Mouse (Mus musculus): ENCODE data around the gene Spata1.

Gene Spata1

DNA sequence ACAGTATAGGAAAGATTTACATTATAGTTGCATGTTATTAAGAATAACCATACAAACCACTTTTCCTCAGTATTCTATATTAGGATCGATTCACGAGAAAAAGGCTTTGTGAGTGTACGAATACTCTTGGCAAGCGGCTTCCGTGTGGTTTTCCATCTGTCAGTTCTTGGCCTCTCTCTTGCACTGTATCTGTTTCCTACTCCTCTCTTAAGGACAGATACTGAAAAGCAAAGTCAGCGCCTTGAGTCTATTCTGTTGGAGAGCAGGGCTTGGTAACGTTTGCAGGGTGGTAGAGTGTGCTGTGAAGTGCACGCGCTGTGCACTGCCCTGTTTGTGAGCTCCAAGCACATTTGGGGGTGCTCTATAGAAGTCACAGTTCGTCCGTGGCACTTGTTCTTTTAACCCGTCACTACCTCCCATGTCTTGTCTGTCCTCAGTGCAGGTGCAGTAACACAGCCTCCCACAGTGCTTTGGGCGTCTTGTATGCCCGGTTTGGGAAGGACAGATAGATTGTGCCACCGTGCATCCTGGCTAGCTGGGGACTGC lies 79.5 kb downstream of the Spata1 start:
- DNase-seq (ENCODE audit: low spot score in 2 of 2) = no peak

DNA sequence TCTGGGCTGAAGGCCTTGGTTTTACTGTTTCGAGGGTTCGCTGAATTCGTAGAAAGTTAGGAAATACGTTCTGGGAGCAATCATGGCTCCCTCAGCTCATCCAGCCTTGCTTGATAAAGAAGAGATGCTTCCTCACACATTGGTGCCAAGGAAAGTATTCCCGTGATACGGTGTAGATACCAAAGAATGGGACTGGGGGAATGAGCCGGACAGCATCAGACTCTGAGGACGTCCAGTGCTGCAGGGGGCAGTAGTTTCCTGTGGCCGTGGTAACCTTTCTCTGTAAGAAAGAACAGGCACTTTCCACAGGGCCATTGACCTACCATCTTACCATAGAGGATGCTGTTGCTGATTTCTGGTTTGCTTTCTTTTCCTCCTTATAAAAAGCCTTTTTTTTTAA lies 80.0 kb downstream of the Spata1 start:
- DNase-seq (ENCODE audit: low spot score in 2 of 2) = no peak

DNA sequence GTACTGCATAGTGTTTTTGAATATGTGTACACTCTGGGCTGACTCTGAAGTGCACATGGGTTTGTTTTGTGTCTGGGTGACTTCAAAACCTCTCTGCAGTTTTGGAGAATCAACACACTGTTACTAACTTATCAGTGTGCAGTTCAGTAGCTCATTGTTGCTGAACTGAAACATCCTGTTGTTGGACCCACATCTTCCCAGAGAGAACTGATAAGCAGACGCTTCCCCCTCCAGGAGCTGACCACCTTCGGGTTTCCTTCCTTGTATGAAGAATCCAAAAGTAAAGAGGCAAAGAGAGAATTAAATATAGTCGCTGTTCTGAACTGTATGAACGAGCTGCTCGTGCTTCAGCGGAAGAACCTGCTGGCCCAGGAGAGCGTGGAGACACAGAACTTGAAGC lies 80.7 kb downstream of the Spata1 start:
- DNase-seq (ENCODE audit: low spot score in 2 of 2) = no peak

- no peak for DNase-seq (ENCODE audit: low spot score in 2 of 2)
Observed at GRCm38 (mm10) chr3:146417873-146418272, 81.7 kb downstream of the Spata1 start.

- no peak for DNase-seq (ENCODE audit: low spot score in 2 of 2)
Observed at GRCm38 (mm10) chr3:146414555-146414954, 85.0 kb downstream of the Spata1 start.

- DNase-seq (ENCODE audit: low spot score in 2 of 2) = no peak
Observed at GRCm38 (mm10) chr3:146413992-146414391, 85.6 kb downstream of the Spata1 start.

DNA sequence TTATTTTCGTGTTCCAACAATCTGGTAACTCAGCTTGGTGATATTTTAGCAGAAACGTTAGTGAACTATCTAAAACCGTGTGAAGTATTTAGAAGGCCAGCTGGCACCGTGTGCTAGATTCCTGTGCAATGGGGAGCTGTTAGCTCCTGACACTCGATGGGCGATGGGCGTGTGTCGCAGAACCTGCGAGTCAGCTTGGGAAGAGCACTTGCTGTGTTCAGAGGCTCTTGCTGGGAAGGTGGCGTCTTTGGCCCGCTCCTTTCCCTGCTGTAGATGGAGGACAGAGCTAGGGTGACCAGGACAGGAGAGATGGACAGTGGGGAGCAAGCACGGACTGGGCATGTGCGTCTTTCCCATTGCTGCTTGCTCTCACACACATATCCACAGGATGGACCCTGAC lies 86.5 kb downstream of the Spata1 start:
- DNase-seq (ENCODE audit: low spot score in 2 of 2) = no peak

GRCm38 (mm10) chr3:146412480-146412879 lies 87.1 kb downstream of the Spata1 start:
- no peak for DNase-seq (ENCODE audit: low spot score in 2 of 2)

DNA sequence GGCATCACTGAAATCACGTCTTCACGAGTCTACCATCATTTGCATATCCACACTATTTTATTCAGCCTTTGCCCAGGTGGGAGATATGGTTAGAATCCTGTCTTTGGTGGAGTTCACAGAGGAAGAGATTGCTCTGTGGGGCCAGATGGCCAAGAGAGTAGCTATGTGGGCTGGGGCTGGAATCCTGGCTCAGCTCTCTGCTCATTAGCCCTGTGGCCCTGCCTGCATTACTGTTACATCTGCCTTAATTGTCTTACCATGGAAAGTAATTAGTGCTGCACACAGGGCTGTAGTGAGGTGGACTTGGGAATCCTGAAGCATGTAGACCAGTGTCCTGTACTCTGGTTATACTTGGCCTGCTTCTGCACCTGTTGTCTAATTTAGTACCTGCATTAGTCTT lies 87.5 kb downstream of the Spata1 start:
- DNase-seq (ENCODE audit: low spot score in 2 of 2) = no peak

GRCm38 (mm10) chr3:146410114-146410513 lies 89.4 kb downstream of the Spata1 start:
- no peak for DNase-seq (ENCODE audit: low spot score in 2 of 2)
